ENCODE assay signal across 27 mouse cellular contexts in the genomic region with DNA sequence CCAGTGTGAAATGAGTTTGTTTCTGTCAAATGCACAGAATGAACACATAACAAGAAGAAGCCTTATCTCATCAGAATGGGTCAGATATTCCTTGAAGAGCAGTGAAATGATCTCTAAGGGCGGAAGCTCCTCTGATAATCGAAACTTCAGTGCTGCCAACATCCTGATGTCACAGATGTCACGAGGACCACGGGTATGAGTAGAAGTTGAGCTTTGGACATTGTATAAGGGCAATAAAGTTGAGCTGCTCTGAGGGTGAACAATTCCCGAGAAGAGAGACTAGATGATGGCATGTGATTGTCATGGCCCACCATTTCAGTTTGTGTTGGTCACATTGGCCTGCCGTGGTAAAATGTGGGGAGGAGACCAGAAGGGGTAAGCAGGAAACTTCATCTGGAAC. TPM values are rescaled to one million over a fixed set of nuclear protein-coding genes. Genes with fewer than 3 reads are reported as not detected.
"Had no signal": no experiment of that assay in that cellular context is flagged by ENCODE, and none has a peak within 500 bp of the region (broad histone marks: within the 10 kb centered on the region; RNA-seq: fewer than 3 reads in every experiment).

No protein-coding gene starts in this region.

- H3K36me3 ChIP-seq: heart, embryonic 13.5 days; heart, embryonic 15.5 days; hindbrain, embryonic 13.5 days; hindbrain, embryonic 15.5 days; limb, embryonic 13.5 days; limb, embryonic 15.5 days; liver, embryonic 12.5 days had no signal

- H3K4me2 ChIP-seq: heart, embryonic 11.5 days; heart, embryonic 13.5 days; heart, embryonic 15.5 days; hindbrain, embryonic 13.5 days; hindbrain, embryonic 15.5 days; limb, embryonic 13.5 days; limb, embryonic 15.5 days; liver, embryonic 12.5 days had no signal

- H3K4me3 ChIP-seq: heart, adult 2 months; heart, embryonic 13.5 days; heart, embryonic 15.5 days; hindbrain, embryonic 13.5 days; hindbrain, embryonic 15.5 days; limb, embryonic 13.5 days; limb, embryonic 15.5 days; liver, embryonic 12.5 days had no signal

- H3K4me1 ChIP-seq: heart, embryonic 13.5 days; heart, embryonic 15.5 days; hindbrain, embryonic 13.5 days; hindbrain, embryonic 15.5 days; limb, embryonic 13.5 days; limb, embryonic 15.5 days had no signal

- DNase-seq: gastrocnemius, postnatal 14 days; gastrocnemius, postnatal 36 days; heart, adult 11 months; heart, adult 2 months; heart, postnatal 14 days; heart, postnatal 36 days; kidney, adult 18-20 months; kidney, adult 8-10 months; kidney, postnatal 10 days; kidney, postnatal 25 days; kidney, postnatal 4 days; layer of hippocampus, adult 9-11 months; layer of hippocampus, postnatal 36 days; left cerebral cortex, postnatal 4 days had no signal

- H3K27me3 ChIP-seq: heart, embryonic 13.5 days; heart, embryonic 15.5 days; hindbrain, embryonic 13.5 days; hindbrain, embryonic 15.5 days; limb, embryonic 13.5 days; limb, embryonic 15.5 days; liver, embryonic 12.5 days had no signal

- H3K9me3 ChIP-seq: heart, embryonic 13.5 days; heart, embryonic 15.5 days; hindbrain, embryonic 13.5 days; hindbrain, embryonic 15.5 days; limb, embryonic 13.5 days; limb, embryonic 15.5 days; liver, embryonic 12.5 days had no signal

- ATAC-seq: hindbrain, postnatal 0 days; liver, embryonic 12.5 days had no signal

- H3K27ac ChIP-seq: heart, adult 2 months; heart, embryonic 13.5 days; heart, embryonic 15.5 days; hindbrain, embryonic 13.5 days; hindbrain, embryonic 15.5 days; hindbrain, postnatal 0 days; limb, embryonic 13.5 days; limb, embryonic 15.5 days; liver, embryonic 12.5 days; liver, embryonic 14.5 days had no signal

- H3K9ac ChIP-seq: heart, embryonic 13.5 days; heart, embryonic 15.5 days; hindbrain, embryonic 13.5 days; hindbrain, embryonic 15.5 days; limb, embryonic 13.5 days; limb, embryonic 15.5 days; liver, embryonic 12.5 days; liver, embryonic 14.5 days had no signal

RNA-seq across cellular contexts. Expression of a gene that starts 5.5 kb away (rescaled TPM):
- polyA plus RNA-seq: hindbrain, embryonic 13.5 days; hindbrain, embryonic 15.5 days; liver, adult 2 months had no signal

RNA-seq across cellular contexts. Expression of a gene that starts 41.5 kb away (rescaled TPM):
- polyA plus RNA-seq: heart, embryonic 11.5 days; heart, embryonic 13.5 days; hindbrain, embryonic 11.5 days; hindbrain, embryonic 13.5 days; hindbrain, embryonic 15.5 days; hindbrain, postnatal 0 days; limb, embryonic 11.5 days; liver, embryonic 12.5 days had no signal
